Mouse (Mus musculus) neural tube, embryonic 14.5 days (tissue): ENCODE measurements around the gene Tmem192. TPM values are rescaled to one million over a fixed set of nuclear protein-coding genes. Genes with fewer than 3 reads are reported as not detected.

Source experiments
- ATAC-seq: fragments of 200-750 bp; cut with Nextera tagmentation; 2 replicates; pipeline ENCODE4 v1.8.0; 2017; ENCODE audit warnings: low read depth, mild to moderate bottlenecking, moderate TSS enrichment, moderate library complexity
- H3K27ac ChIP-seq: fragments of 300-500 bp; sonication (generic); 2 replicates; pipeline ENCODE4 v1.5.1; 2014; ENCODE audit warnings: low read depth, mild to moderate bottlenecking, control low read depth, low read length, moderate library complexity, mixed read lengths
- H3K27me3 ChIP-seq: fragments of 300-500 bp; sonication (generic); 2 replicates; pipeline ENCODE4 v1.6.1; 2014; ENCODE audit warnings: low read length; ENCODE audit not compliant: control insufficient read depth, insufficient read depth
- H3K36me3 ChIP-seq: fragments of 300-500 bp; sonication (generic); 2 replicates; pipeline ENCODE4 v1.6.1; 2014; ENCODE audit warnings: low read length, mixed read lengths; ENCODE audit not compliant: control insufficient read depth, insufficient read depth
- H3K4me1 ChIP-seq: fragments of 300-500 bp; sonication (generic); 2 replicates; pipeline ENCODE4 v1.6.1; 2014; ENCODE audit warnings: low read length; ENCODE audit not compliant: control insufficient read depth, insufficient read depth
- H3K4me2 ChIP-seq: fragments of 300-500 bp; sonication (generic); 2 replicates; pipeline ENCODE4 v1.6.1; 2014; ENCODE audit warnings: mild to moderate bottlenecking, low read depth, low read length, control low read depth
- H3K4me3 ChIP-seq: fragments of 300-500 bp; sonication (generic); 2 replicates; pipeline ENCODE4 v1.5.1; 2014; ENCODE audit warnings: low read depth, low read length, control low read depth, mixed read lengths
- H3K9ac ChIP-seq: fragments of 300-500 bp; sonication (generic); replicated peaks from 2 replicates; pipeline ENCODE4 v1.6.1; 2014; ENCODE audit warnings: low read depth, mild to moderate bottlenecking, control low read depth, low read length, mixed read lengths
- H3K9me3 ChIP-seq: fragments of 300-500 bp; sonication (generic); 2 replicates; pipeline ENCODE4 v1.6.1; 2016; ENCODE audit warnings: low read length; ENCODE audit not compliant: control insufficient read depth
- WGBS: fragments of 180-500 bp; shearing (Covaris S2); extraction: QIAGEN DNeasy Blood & Tissue Kit; methylation state at CpG from one replicate; pipeline ENCODE4 v1.1.7; 2014; 5-methylcytosine and 5-hydroxymethylcytosine counted together
- polyA plus RNA-seq: library from polyadenylated mRNA; unstranded; fragments of >200 nt; fragmentation: Nextera tagmentation; extraction: Ambion mirVana; gene quantifications from 2 replicates; pipeline ENCODE4 v1.2.1, GENCODE M21; 2014

Gene Tmem192
- polyA plus RNA-seq = 36.7 and 42.7 TPM in 2 replicates

GRCm38 (mm10) chr8:64946820-64947697 is at the start of gene Tmem192:
Gene Tmem192, plus strand, starts transcription at chr8:64947185.
- 2% methylated on average over 67 of the region's 73 CpGs for WGBS
- peak; percentile 94 for ATAC-seq

GRCm38 (mm10) chr8:64898710-64899109 is 48.3 kb upstream of the Tmem192 start:
- ATAC-seq = no peak
- Histone ChIP-seq H3K9me3 (no peaks in the 10 kb centered on the region), H3K4me3 (no peak overlapping the region), H3K9ac (no peak overlapping the region), H3K27me3 (no peaks in the 10 kb centered on the region), H3K4me2 (no peak overlapping the region), H3K4me1 (no peaks in the 10 kb centered on the region), H3K36me3 (no peaks in the 10 kb centered on the region), H3K27ac (no peak overlapping the region)
- 58% methylated on average over 4 of the region's 4 CpGs for WGBS

More at GRCm38 (mm10) chr8:64946820-64947697, at the start of gene Tmem192:
- no peaks in the 10 kb centered on the region; the same call in 1 of the 2 replicates for H3K4me1 ChIP-seq
- H3K4me2 ChIP-seq = peak within 1 kb of the TSS; percentile 52
- no peaks in the 10 kb centered on the region for H3K27me3 ChIP-seq
- H3K4me3 ChIP-seq = peak within 1 kb of the TSS; percentile 69
- no peaks in the 10 kb centered on the region for H3K9me3 ChIP-seq
- H3K27ac ChIP-seq = peak within 1 kb of the TSS; percentile 63
- H3K36me3 ChIP-seq = no peaks in the 10 kb centered on the region
- peak within 1 kb of the TSS; percentile 54 for H3K9ac ChIP-seq

DNA sequence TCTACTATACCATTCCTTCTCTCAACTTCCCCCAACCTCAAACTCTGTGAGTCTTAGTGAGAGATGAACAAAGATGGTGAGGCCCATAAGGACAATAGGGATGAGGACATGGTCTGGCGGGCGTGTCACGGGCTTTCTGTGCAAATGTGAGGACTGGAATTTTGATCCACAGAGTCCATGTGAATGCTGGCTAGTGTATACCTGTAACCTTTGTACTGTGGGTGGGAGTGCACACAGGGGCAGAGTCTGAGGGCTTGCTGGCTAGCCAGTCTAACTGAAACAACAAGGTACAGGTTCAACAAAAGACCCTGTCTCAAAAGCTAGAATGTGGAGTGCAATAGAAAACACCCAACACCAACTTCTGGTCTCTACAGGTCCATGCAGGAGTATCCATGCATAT is 46.3 kb upstream of the Tmem192 start:
- no peak overlapping the region for H3K27ac ChIP-seq
- H3K9me3 ChIP-seq = no peaks in the 10 kb centered on the region
- WGBS = 92% methylated on average over 3 of the region's 3 CpGs
- no peaks in the 10 kb centered on the region for H3K4me1 ChIP-seq
- no peak overlapping the region for H3K9ac ChIP-seq
- no peaks in the 10 kb centered on the region for H3K36me3 ChIP-seq
- H3K4me2 ChIP-seq = no peak overlapping the region
- no peak for ATAC-seq
- H3K27me3 ChIP-seq = no peaks in the 10 kb centered on the region
- H3K4me3 ChIP-seq = no peak overlapping the region

DNA sequence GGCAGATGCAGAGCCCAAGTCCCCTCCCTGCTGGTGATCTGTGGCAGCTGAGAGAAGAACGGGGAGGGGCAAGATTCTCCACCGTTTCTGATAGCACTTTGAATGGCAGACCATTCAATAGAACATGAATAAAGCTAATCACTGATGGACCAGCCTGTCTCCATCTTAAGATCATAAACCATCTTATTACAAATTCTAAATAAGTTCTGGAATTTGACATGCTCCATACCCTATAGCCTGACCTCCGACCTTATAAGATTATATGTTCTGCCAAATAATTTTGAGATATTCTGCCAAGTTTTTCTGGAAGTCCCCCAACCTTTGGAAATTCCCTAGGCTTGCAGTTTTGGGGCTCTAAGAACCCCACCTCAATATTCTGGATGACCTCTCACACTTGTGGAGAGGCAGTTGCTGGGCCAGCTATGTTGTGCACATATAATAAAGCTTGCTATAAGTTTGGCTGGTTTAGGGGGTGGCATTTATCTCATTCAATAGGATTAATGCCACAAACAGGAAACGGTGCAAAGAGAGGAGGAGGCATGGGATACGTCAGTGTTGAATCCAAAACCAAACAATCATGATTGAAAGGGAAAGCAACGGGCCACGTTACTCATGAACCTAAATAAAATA is 45.3 kb upstream of the Tmem192 start:
- no peaks in the 10 kb centered on the region for H3K27me3 ChIP-seq
- H3K4me1 ChIP-seq = no peaks in the 10 kb centered on the region
- no peak for ATAC-seq
- H3K4me3 ChIP-seq = no peak overlapping the region
- H3K36me3 ChIP-seq = no peaks in the 10 kb centered on the region
- no peak overlapping the region for H3K4me2 ChIP-seq
- H3K27ac ChIP-seq = no peak overlapping the region
- H3K9ac ChIP-seq = no peak overlapping the region
- WGBS = 63% methylated on average over 7 of the region's 7 CpGs
- no peaks in the 10 kb centered on the region for H3K9me3 ChIP-seq

DNA sequence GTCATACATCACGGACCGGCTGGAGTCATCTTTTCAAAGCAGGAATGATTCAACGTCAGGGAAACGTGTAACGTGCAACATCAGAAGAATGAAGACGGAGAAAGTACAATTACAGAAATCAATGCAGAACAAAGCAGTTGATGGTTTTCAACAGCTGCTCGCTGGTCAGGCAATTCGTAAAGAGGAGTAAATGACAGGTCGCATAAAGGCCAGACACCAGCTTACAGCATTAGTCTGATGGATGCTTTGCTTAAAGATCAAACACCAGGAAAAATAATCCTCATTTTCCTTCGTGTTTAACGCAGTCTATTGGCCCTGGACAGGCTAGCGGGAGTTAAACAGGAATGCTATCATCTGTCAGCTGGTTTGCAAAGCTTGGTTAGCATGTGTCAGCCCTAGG is 44.8 kb upstream of the Tmem192 start:
- no peak overlapping the region for H3K4me3 ChIP-seq
- no peaks in the 10 kb centered on the region for H3K4me1 ChIP-seq
- H3K9ac ChIP-seq = no peak overlapping the region
- 65% methylated on average over 12 of the region's 12 CpGs for WGBS
- no peaks in the 10 kb centered on the region for H3K9me3 ChIP-seq
- no peak overlapping the region for H3K4me2 ChIP-seq
- H3K36me3 ChIP-seq = no peaks in the 10 kb centered on the region
- ATAC-seq = no peak
- H3K27me3 ChIP-seq = no peaks in the 10 kb centered on the region
- no peak overlapping the region for H3K27ac ChIP-seq

DNA sequence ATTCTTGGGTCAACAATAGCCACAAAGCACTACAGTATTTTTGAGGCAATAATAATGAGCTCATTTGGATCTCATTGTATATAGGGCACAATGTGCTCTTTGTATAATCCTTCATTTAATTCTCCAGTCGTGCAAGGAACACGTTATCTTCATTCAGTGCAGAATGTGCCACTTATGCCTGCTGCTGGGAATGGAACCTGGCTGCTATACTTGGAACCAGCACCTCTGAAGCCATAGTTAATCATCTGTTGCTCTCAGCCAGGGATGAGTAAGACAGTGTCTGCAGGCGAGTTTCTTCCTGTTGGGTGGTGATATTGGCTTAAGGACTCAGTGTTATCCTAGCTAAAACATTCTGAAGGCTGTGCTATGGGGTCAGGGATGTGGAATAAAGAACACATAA is 43.2 kb upstream of the Tmem192 start:
- Histone ChIP-seq H3K4me2 (no peak overlapping the region), H3K9me3 (no peaks in the 10 kb centered on the region), H3K4me1 (no peaks in the 10 kb centered on the region), H3K4me3 (no peak overlapping the region), H3K27ac (no peak overlapping the region), H3K27me3 (no peaks in the 10 kb centered on the region), H3K9ac (no peak overlapping the region), H3K36me3 (no peaks in the 10 kb centered on the region)
- no peak for ATAC-seq
- WGBS = 51% methylated on average over 3 of the region's 3 CpGs

DNA sequence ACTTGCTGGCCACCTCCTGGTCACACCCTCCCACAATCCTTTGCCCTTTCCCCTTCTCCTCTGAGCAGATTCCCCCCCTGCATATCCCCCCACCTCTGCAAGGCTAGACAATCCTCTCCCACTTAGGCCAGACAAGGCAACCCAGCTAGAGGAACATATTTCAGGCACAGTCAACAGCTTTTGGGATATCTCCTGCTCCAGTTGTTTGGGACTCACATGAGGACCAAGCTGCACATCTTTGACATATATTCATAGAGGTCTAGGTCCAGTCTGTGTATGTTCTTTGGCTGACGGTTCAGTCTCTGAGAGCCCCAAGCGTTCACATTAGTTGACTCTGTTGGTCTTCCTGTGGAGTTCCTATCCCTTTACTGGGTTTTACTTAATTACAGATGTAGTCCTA is 37.0 kb upstream of the Tmem192 start:
- no peak overlapping the region for H3K4me3 ChIP-seq
- H3K9me3 ChIP-seq = no peaks in the 10 kb centered on the region
- H3K27ac ChIP-seq = no peak overlapping the region
- no peaks in the 10 kb centered on the region for H3K4me1 ChIP-seq
- H3K27me3 ChIP-seq = no peaks in the 10 kb centered on the region
- no peak overlapping the region for H3K4me2 ChIP-seq
- no peak overlapping the region for H3K9ac ChIP-seq
- no peak for ATAC-seq
- WGBS = 100% methylated on average over 2 of the region's 2 CpGs
- no peaks in the 10 kb centered on the region for H3K36me3 ChIP-seq

DNA sequence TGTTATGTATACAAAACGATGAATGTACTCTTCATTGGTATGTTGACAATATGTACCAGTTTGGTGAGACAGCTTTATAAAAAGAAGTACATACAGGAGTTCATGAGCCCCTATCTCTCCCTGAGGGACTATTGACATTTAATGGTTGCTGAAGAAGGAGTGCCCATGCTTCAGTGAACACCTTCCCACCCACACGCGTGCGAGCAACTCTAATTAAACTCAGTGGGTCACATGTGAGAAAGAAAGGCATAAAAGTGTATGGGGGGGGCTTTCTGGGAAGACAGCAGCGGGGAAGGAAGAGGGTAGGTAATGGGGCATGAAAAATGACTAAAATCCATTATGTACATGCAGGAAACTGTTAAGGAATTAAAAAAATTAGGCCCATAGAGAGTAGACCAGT is 30.2 kb upstream of the Tmem192 start:
- no peak overlapping the region for H3K4me3 ChIP-seq
- H3K4me1 ChIP-seq = no peaks in the 10 kb centered on the region
- H3K27me3 ChIP-seq = no peaks in the 10 kb centered on the region
- WGBS = 69% methylated on average over 5 of the region's 5 CpGs
- H3K9me3 ChIP-seq = no peaks in the 10 kb centered on the region
- no peak overlapping the region for H3K9ac ChIP-seq
- no peaks in the 10 kb centered on the region for H3K36me3 ChIP-seq
- no peak overlapping the region for H3K4me2 ChIP-seq
- no peak overlapping the region for H3K27ac ChIP-seq
- peak; percentile 85 for ATAC-seq

DNA sequence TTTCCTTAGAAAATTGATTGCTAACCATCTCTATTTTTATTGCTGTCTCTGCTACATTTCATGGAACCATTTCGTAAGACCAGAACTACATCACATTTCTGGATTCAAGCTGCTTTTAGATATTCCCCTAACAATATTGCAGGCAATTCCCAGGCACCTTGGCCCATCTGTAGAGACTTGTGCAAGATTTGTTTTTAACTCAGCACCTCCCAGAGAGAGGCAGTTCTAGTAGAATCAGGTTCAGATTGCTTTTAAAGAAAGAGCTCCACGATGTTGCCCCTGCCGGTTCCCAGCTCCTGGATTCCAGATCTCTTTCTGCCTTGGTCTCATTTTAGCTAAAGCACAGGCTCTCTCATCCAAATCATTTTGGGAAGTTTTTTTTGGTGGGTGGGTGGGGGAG is 23.7 kb upstream of the Tmem192 start:
- H3K4me2 ChIP-seq = no peak overlapping the region
- no peaks in the 10 kb centered on the region for H3K36me3 ChIP-seq
- no peak overlapping the region for H3K27ac ChIP-seq
- no peaks in the 10 kb centered on the region for H3K27me3 ChIP-seq
- no peak for ATAC-seq
- H3K4me3 ChIP-seq = no peak overlapping the region
- H3K9me3 ChIP-seq = no peaks in the 10 kb centered on the region
- no peaks in the 10 kb centered on the region for H3K4me1 ChIP-seq
- H3K9ac ChIP-seq = no peak overlapping the region
- 81% methylated on average over 3 of the region's 3 CpGs for WGBS
